ENCODE assay signal across 10 mouse cellular contexts in the genomic region with DNA sequence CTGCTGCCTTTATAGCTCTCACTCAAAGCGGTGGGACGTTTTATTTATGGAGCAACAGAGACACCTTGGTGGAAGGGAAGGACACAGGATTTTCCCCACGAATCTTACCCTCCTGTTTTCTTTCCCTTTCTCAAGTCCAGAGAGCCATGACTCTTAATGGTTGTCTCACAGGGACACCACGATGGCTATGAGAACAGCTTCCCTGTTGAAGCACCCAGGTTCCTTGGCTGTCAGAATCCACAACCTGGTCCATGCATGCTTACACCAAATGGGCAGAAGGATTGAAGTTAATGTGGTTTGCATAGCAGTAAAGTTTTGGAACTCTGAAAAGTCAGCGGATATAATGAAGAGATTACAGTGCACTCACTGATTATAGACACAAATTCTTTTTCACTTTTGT. TPM values are rescaled to one million over a fixed set of nuclear protein-coding genes. Genes with fewer than 3 reads are reported as not detected.
DNase-seq lines count a peak whose midpoint lies in the region; ATAC-seq and TF ChIP-seq lines count a peak whose summit lies in the region.
"Had no signal": no experiment of that assay in that cellular context is flagged by ENCODE, and none has a peak within 500 bp of the region (broad histone marks: within the 10 kb centered on the region; RNA-seq: fewer than 3 reads in every experiment).

No protein-coding gene starts in this region.

- peaks cover 67% of the 10 kb centered on the region for H3K27me3 ChIP-seq in forebrain, embryonic 13.5 days
- peaks cover 64% of the 10 kb centered on the region for H3K27me3 ChIP-seq in intestine, postnatal 0 days (replicated peaks; ENCODE audit: control insufficient read depth, insufficient read depth, low read length)
- H3K27me3 ChIP-seq in neural tube, embryonic 15.5 days (replicated peaks), result peaks cover 52% of the 10 kb centered on the region

- H3K27ac ChIP-seq in left cerebral cortex, adult 2 months, result no peak overlapping the region
- no peak overlapping the region for H3K27ac ChIP-seq in forebrain, embryonic 13.5 days
- no peak overlapping the region for H3K27ac ChIP-seq in intestine, postnatal 0 days (ENCODE audit: low read depth, low read length)
- H3K27ac ChIP-seq in neural tube, embryonic 15.5 days (replicated peaks), result no peak overlapping the region

- no peaks in the 10 kb centered on the region for H3K9me3 ChIP-seq in forebrain, embryonic 13.5 days (replicated peaks)
- no peaks in the 10 kb centered on the region for H3K9me3 ChIP-seq in intestine, postnatal 0 days (ENCODE audit: control insufficient read depth)
- no peaks in the 10 kb centered on the region for H3K9me3 ChIP-seq in neural tube, embryonic 15.5 days (replicated peaks)

- no peak overlapping the region for H3K9ac ChIP-seq in forebrain, embryonic 13.5 days
- no peak overlapping the region for H3K9ac ChIP-seq in intestine, postnatal 0 days (ENCODE audit: low read depth, low read length)
- H3K9ac ChIP-seq in neural tube, embryonic 15.5 days (replicated peaks), result no peak overlapping the region; the same call in 1 of the 2 replicates

- H3K4me1 ChIP-seq in forebrain, embryonic 13.5 days, result peaks cover 13% of the 10 kb centered on the region
- no peaks in the 10 kb centered on the region for H3K4me1 ChIP-seq in intestine, postnatal 0 days (replicated peaks; ENCODE audit: control insufficient read depth, insufficient read depth, low read length)
- peaks cover 15% of the 10 kb centered on the region for H3K4me1 ChIP-seq in neural tube, embryonic 15.5 days

- DNase-seq in left cerebral cortex, adult 2 months (ENCODE audit: extremely low spot score in 1 of 2, low spot score in 2 of 2), result no peak
- no peak for DNase-seq in left cerebral cortex, postnatal 4 days
- no peak for DNase-seq in embryo, embryonic 9.5 days (ENCODE audit: extremely low spot score)
- no peak for DNase-seq in right cerebral cortex, adult 18-20 months
- DNase-seq in heart, adult 8-10 months (ENCODE audit: low spot score), result no peak
- DNase-seq: kidney, adult 9 months; thymus, adult 2 months had no signal

- peak overlapping the region; percentile 59 for H3K4me3 ChIP-seq in left cerebral cortex, adult 2 months
- peak overlapping the region; percentile 52 for H3K4me3 ChIP-seq in forebrain, embryonic 13.5 days
- H3K4me3 ChIP-seq in intestine, postnatal 0 days (ENCODE audit: low read depth, low read length), result peak overlapping the region; percentile 47
- H3K4me3 ChIP-seq in neural tube, embryonic 15.5 days (replicated peaks), result peak overlapping the region; percentile 59

- no peak for TF ChIP-seq CTCF in left cerebral cortex, adult 2 months (IDR thresholded peaks at IDR 0.05)
- TF ChIP-seq CTCF in intestine, postnatal 0 days (IDR thresholded peaks at IDR 0.05; ENCODE audit: low read depth), result no peak

- ATAC-seq in forebrain, embryonic 13.5 days, result no peak
- ATAC-seq in intestine, postnatal 0 days, result no peak
- ATAC-seq in neural tube, embryonic 15.5 days (ENCODE audit: low FRiP score), result no peak

- peak overlapping the region; percentile 93 for H3K4me2 ChIP-seq in forebrain, embryonic 13.5 days
- peak overlapping the region; percentile 96 for H3K4me2 ChIP-seq in intestine, postnatal 0 days (replicated peaks; ENCODE audit: low read depth)
- H3K4me2 ChIP-seq in neural tube, embryonic 15.5 days, result peak overlapping the region; percentile 100

- intact Hi-C loops in left cerebral cortex, adult 2 months (cut with DNase I), result no loop called here
- intact Hi-C loops in left cerebral cortex, postnatal 4 days (cut with DNase I), result no loop called here

- H3K36me3 ChIP-seq in forebrain, embryonic 13.5 days (ENCODE audit: poor library complexity, severe bottlenecking), result no peaks in the 10 kb centered on the region
- no peaks in the 10 kb centered on the region for H3K36me3 ChIP-seq in intestine, postnatal 0 days (ENCODE audit: control insufficient read depth, insufficient read depth)
- H3K36me3 ChIP-seq in neural tube, embryonic 15.5 days, result no peaks in the 10 kb centered on the region

- WGBS in forebrain, embryonic 13.5 days, result 16% methylated on average over 5 of the region's 5 CpGs
- 15% methylated on average over 5 of the region's 5 CpGs for WGBS in intestine, postnatal 0 days
- WGBS in neural tube, embryonic 15.5 days, result 13% methylated on average over 5 of the region's 5 CpGs

RNA-seq across cellular contexts. Expression of gene Slc26a4, which starts 0.2 kb away (rescaled TPM):
- 1 to 10 TPM; 2.7 to 3.2 TPM for total RNA-seq in left cerebral cortex, adult 2 months (2021)
- 1 to 10 TPM in 1 of 2 experiments, under 1 TPM in 1; 0.40 to 1.0 TPM for total RNA-seq in left cerebral cortex, postnatal 4 days (2021)
- polyA plus RNA-seq in forebrain, embryonic 13.5 days (2015; fragmentation: Nextera tagmentation; extraction: Ambion mirVana), result 0.05 TPM in 1 of 2 replicates, not detected in the other
- polyA plus RNA-seq in intestine, postnatal 0 days (2015; fragmentation: Nextera tagmentation; extraction: Ambion mirVana), result 0.16 and 0.27 TPM in 2 replicates
- 0.08 TPM in 1 of 2 replicates, not detected in the other for polyA plus RNA-seq in neural tube, embryonic 15.5 days (2015; fragmentation: Nextera tagmentation; extraction: Ambion mirVana)
- under 1 TPM in 2 of 4 experiments, not detected in 2; 0.14 to 0.28 TPM for total RNA-seq in heart, adult 8-10 months (2022)
